ENCODE assay signal across 8 mouse cellular contexts in genomic region chr5:75151146-75151900, GRCm38 (mm10). TPM values are rescaled to one million over a fixed set of nuclear protein-coding genes. Genes with fewer than 3 reads are reported as not detected.
DNase-seq lines count a peak whose midpoint lies in the region; ATAC-seq and TF ChIP-seq lines count a peak whose summit lies in the region.

No protein-coding gene starts in this region.

- TF ChIP-seq CTCF in bone marrow, adult 2 months (IDR thresholded peaks at IDR 0.05; ENCODE audit: control insufficient read depth, insufficient read depth, low read length) = peak; percentile 14; the same call in 1 of the 2 replicates
- TF ChIP-seq CTCF in midbrain, postnatal 0 days (IDR thresholded peaks at IDR 0.05) = peak; percentile 68

- peak; percentile 60 to 72 for DNase-seq in left cerebral cortex, postnatal 14 days (ENCODE audit: low spot score in 2 of 2)
- no peak for DNase-seq in left cerebral cortex, adult 11 months (ENCODE audit: low spot score)
- DNase-seq in forelimb bud, embryonic 11.5 days (ENCODE audit: low read depth, low spot score) = peak; percentile 90
- peak; percentile 83 for DNase-seq in hindbrain, embryonic 11.5 days (ENCODE audit: low spot score)
- peak; percentile 70 for DNase-seq in midbrain, postnatal 0 days (ENCODE audit: low spot score)
- peak; percentile 78 to 88 for DNase-seq in urinary bladder, postnatal 4 days (ENCODE audit: low spot score in 2 of 2)

- H3K4me2 ChIP-seq in hindbrain, embryonic 11.5 days (replicated peaks; ENCODE audit: low read depth, low read length) = peak overlapping the region; percentile 31
- peak overlapping the region; percentile 80 for H3K4me2 ChIP-seq in limb, embryonic 13.5 days (replicated peaks)
- no peak overlapping the region for H3K4me2 ChIP-seq in midbrain, postnatal 0 days (ENCODE audit: low read depth, low read length, poor library complexity, severe bottlenecking)

- H3K9me3 ChIP-seq in hindbrain, embryonic 11.5 days (ENCODE audit: control insufficient read depth, low read length) = no peaks in the 10 kb centered on the region
- no peaks in the 10 kb centered on the region for H3K9me3 ChIP-seq in limb, embryonic 13.5 days
- no peaks in the 10 kb centered on the region for H3K9me3 ChIP-seq in midbrain, postnatal 0 days (ENCODE audit: low read length)

- 4% methylated on average over 35 of the region's 35 CpGs for WGBS in bone marrow, adult 2 months
- WGBS in hindbrain, embryonic 11.5 days = under 1% methylated on average over 35 of the region's 35 CpGs
- WGBS in limb, embryonic 13.5 days = under 1% methylated on average over 35 of the region's 35 CpGs
- WGBS in midbrain, postnatal 0 days = under 1% methylated on average over 35 of the region's 35 CpGs

- no peak overlapping the region for H3K4me3 ChIP-seq in bone marrow, adult 2 months (replicated peaks; ENCODE audit: control insufficient read depth, low read depth, low read length)
- H3K4me3 ChIP-seq in hindbrain, embryonic 11.5 days (ENCODE audit: low read depth, low read length) = peak overlapping the region; percentile 20
- peak overlapping the region; percentile 86 for H3K4me3 ChIP-seq in limb, embryonic 13.5 days
- peak overlapping the region; percentile 8; the same call in 1 of the 2 replicates for H3K4me3 ChIP-seq in midbrain, postnatal 0 days (ENCODE audit: low read depth, low read length)

- H3K27ac ChIP-seq in bone marrow, adult 2 months (ENCODE audit: control insufficient read depth, insufficient read depth, low read depth, low read length, poor library complexity) = no peak overlapping the region
- H3K27ac ChIP-seq in hindbrain, embryonic 11.5 days (ENCODE audit: low read depth, low read length) = no peak overlapping the region
- H3K27ac ChIP-seq in limb, embryonic 13.5 days = peak overlapping the region; percentile 100
- H3K27ac ChIP-seq in midbrain, postnatal 0 days (ENCODE audit: low read depth, low read length) = no peak overlapping the region

- H3K27me3 ChIP-seq in hindbrain, embryonic 11.5 days (ENCODE audit: control insufficient read depth, insufficient read depth, low read length) = peaks cover 64% of the 10 kb centered on the region
- 0 out of 2 replicates have a peak, but pooled peaks cover 4% of the 10 kb centered on the region for H3K27me3 ChIP-seq in limb, embryonic 13.5 days
- H3K27me3 ChIP-seq in midbrain, postnatal 0 days (ENCODE audit: insufficient read depth, low read length) = peaks cover 47% of the 10 kb centered on the region

- no peaks in the 10 kb centered on the region; the same call in 1 of the 2 replicates for H3K4me1 ChIP-seq in bone marrow, adult 2 months (ENCODE audit: control insufficient read depth, insufficient read depth, low read length)
- peaks cover 9% of the 10 kb centered on the region; the same call in 1 of the 2 replicates for H3K4me1 ChIP-seq in hindbrain, embryonic 11.5 days (replicated peaks; ENCODE audit: control insufficient read depth, insufficient read depth, low read length)
- H3K4me1 ChIP-seq in limb, embryonic 13.5 days = peaks cover 37% of the 10 kb centered on the region
- H3K4me1 ChIP-seq in midbrain, postnatal 0 days (ENCODE audit: insufficient read depth, low read length) = peaks cover 3% of the 10 kb centered on the region; the same call in 1 of the 2 replicates

- no peak overlapping the region for H3K9ac ChIP-seq in hindbrain, embryonic 11.5 days (ENCODE audit: low read depth, low read length)
- peak overlapping the region; percentile 100 for H3K9ac ChIP-seq in limb, embryonic 13.5 days
- H3K9ac ChIP-seq in midbrain, postnatal 0 days (replicated peaks; ENCODE audit: low read length, poor library complexity, severe bottlenecking) = no peak overlapping the region

- intact Hi-C loops in left cerebral cortex, postnatal 14 days (cut with DNase I) = loop anchor here (5.0 to 10.0 kb wide), 5 partner anchors 74 to 1464 kb away; partner anchors contain the start of gene Gsx2

- no peak for ATAC-seq in hindbrain, embryonic 11.5 days (ENCODE audit: low FRiP score)
- peak; percentile 24; the same call in 1 of the 2 replicates for ATAC-seq in limb, embryonic 13.5 days (ENCODE audit: low FRiP score, low read depth)
- ATAC-seq in midbrain, postnatal 0 days (ENCODE audit: low FRiP score) = peak; percentile 52; the same call in 1 of the 2 replicates

- no peaks in the 10 kb centered on the region for H3K36me3 ChIP-seq in hindbrain, embryonic 11.5 days (ENCODE audit: control insufficient read depth, insufficient read depth, low read length)
- H3K36me3 ChIP-seq in limb, embryonic 13.5 days = no peaks in the 10 kb centered on the region
- H3K36me3 ChIP-seq in midbrain, postnatal 0 days (ENCODE audit: insufficient read depth, low read length) = no peaks in the 10 kb centered on the region

- no peak for TF ChIP-seq POLR2A in bone marrow, adult 2 months (IDR thresholded peaks at IDR 0.05; ENCODE audit: borderline replicate concordance, control insufficient read depth, low read depth, low read length)

RNA-seq across cellular contexts. Expression of gene Pdgfra, which starts 0.8 kb away (rescaled TPM):
- total RNA-seq in left cerebral cortex, postnatal 14 days (2021) = 10 to 100 TPM; 57.0 to 59.8 TPM
- 3.7 and 4.1 TPM in 2 replicates for polyA plus RNA-seq in bone marrow, adult 2 months (2011; ENCODE audit: insufficient read depth, insufficient read length, low replicate concordance, missing spikeins)
- 26.5 and 29.3 TPM in 2 replicates for polyA plus RNA-seq in hindbrain, embryonic 11.5 days (2014; fragmentation: Nextera tagmentation; extraction: Ambion mirVana)
- 120 and 137 TPM in 2 replicates for polyA plus RNA-seq in limb, embryonic 13.5 days (2015; fragmentation: Nextera tagmentation; extraction: Ambion mirVana)
- 52.4 and 58.8 TPM in 2 replicates for total RNA-seq in midbrain, postnatal 0 days (2014; rRNA removed)
- polyA plus RNA-seq in midbrain, postnatal 0 days (2015; fragmentation: Nextera tagmentation; extraction: Ambion mirVana) = 16.7 and 20.3 TPM in 2 replicates
